Mouse (Mus musculus) right cerebral cortex, adult 2 months (tissue): ENCODE measurements at regions not wholly inside any gene's neighbourhood (a gene's known extent, or its start where the extent isn't known, plus 50 kb on each side); places are given as distances from the start of the nearest gene placed in this dataset.
A peak's percentile ranks its signal among the peaks of the same experiment; 100 is the strongest.
"Not testable (repeated sequence)": the region's sequence is repeated elsewhere in the genome, so short reads cannot be mapped to it uniquely, and the experiment has no call there.

ENCODE experiments used
- DNase-seq, 2 experiments: peaks; one replicate each; pipeline ENCODE4 v3.0.0; 2021 to 2022; ENCODE audit warnings: low spot score in 2 of 2

- no peak for DNase-seq
These were observed 244.0 kb upstream of the Tusc1 start for GRCm38 (mm10) chr4:93579343-93579742.

GRCm38 (mm10) chr4:93567487-93568259 is 232.4 kb upstream of the Tusc1 start:
- DNase-seq, result no peak

GRCm38 (mm10) chr4:93555787-93556760 is 220.8 kb upstream of the Tusc1 start:
- no peak for DNase-seq

- not testable (repeated sequence) for DNase-seq
These were observed 219.9 kb upstream of the Tusc1 start for GRCm38 (mm10) chr4:93555181-93555580.

GRCm38 (mm10) chr4:93552489-93553160 is 217.3 kb upstream of the Tusc1 start:
- no peak for DNase-seq

GRCm38 (mm10) chr4:93551086-93551485 is 215.8 kb upstream of the Tusc1 start:
- peak; percentile 23 to 54 for DNase-seq

GRCm38 (mm10) chr4:93540588-93540987 is 205.3 kb upstream of the Tusc1 start:
- DNase-seq, result no peak

- no peak for DNase-seq
These were observed 192.1 kb upstream of the Tusc1 start for GRCm38 (mm10) chr4:93527382-93527781.

GRCm38 (mm10) chr4:93520454-93521100 is 185.3 kb upstream of the Tusc1 start:
- no peak for DNase-seq

- no peak for DNase-seq
These were observed 183.6 kb upstream of the Tusc1 start for GRCm38 (mm10) chr4:93518925-93519324.

- no peak for DNase-seq
These were observed 175.5 kb upstream of the Tusc1 start for GRCm38 (mm10) chr4:93510771-93511170.

- DNase-seq, result peak in 1 of 2 experiments; percentile 7
These were observed 161.6 kb upstream of the Tusc1 start for GRCm38 (mm10) chr4:93496871-93497270.

- no peak for DNase-seq
These were observed 159.0 kb upstream of the Tusc1 start for GRCm38 (mm10) chr4:93494319-93494718.

- DNase-seq, result no peak
These were observed 158.6 kb upstream of the Tusc1 start for GRCm38 (mm10) chr4:93493905-93494304.

GRCm38 (mm10) chr4:93493326-93493725 is 158.0 kb upstream of the Tusc1 start:
- no peak for DNase-seq

GRCm38 (mm10) chr4:93488570-93488969 is 153.3 kb upstream of the Tusc1 start:
- no peak for DNase-seq

GRCm38 (mm10) chr4:93486455-93486854 is 151.1 kb upstream of the Tusc1 start:
- DNase-seq, result no peak

GRCm38 (mm10) chr4:93481247-93481646 is 145.9 kb upstream of the Tusc1 start:
- DNase-seq, result no peak

- DNase-seq, result no peak
These were observed 142.0 kb upstream of the Tusc1 start for GRCm38 (mm10) chr4:93477189-93477767.

GRCm38 (mm10) chr4:93467998-93468397 is 132.7 kb upstream of the Tusc1 start:
- DNase-seq, result no peak

GRCm38 (mm10) chr4:93467424-93467823 is 132.1 kb upstream of the Tusc1 start:
- DNase-seq, result no peak
